Mouse (Mus musculus) gastrocnemius, adult 18-20 months (tissue): ENCODE data around the gene Efcc1. TPM values are rescaled to one million over a fixed set of nuclear protein-coding genes. Genes with fewer than 3 reads are reported as not detected.
"Not testable (repeated sequence)": the region's sequence is repeated elsewhere in the genome, so short reads cannot be mapped to it uniquely, and the experiment has no call there.

Source experiments
- DNase-seq: peaks from one replicate; pipeline ENCODE4 v3.0.0; 2021; ENCODE audit warnings: low spot score
- total RNA-seq, 2 experiments: library from RNA; stranded (reverse); gene quantifications; 2 replicates each; pipeline ENCODE4 v1.2.3; 2021

Efcc1 gene
- total RNA-seq, 2 experiments from 2014 or later, result 0.66 to 0.74 TPM

DNA sequence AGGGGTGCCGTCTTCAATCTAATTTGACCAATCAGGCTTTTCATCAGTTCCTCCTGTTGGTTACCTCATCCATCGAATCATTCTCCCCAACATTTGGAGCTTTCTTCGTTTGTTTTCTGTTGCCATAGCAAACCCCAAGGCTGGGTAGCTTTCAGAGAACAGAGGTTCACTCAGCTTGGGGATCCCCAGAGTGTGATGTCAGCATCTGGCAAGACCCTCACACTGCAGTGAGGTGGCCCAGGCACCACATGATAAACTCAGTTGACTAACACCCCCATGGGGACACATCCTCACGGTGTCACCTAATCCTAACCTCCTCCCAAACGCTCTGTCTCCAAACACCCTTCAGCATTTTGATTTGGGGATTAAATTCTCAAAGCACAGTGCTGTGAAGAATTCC lies 12.6 kb downstream of the Efcc1 start:
- peak; percentile 74 for DNase-seq

DNA sequence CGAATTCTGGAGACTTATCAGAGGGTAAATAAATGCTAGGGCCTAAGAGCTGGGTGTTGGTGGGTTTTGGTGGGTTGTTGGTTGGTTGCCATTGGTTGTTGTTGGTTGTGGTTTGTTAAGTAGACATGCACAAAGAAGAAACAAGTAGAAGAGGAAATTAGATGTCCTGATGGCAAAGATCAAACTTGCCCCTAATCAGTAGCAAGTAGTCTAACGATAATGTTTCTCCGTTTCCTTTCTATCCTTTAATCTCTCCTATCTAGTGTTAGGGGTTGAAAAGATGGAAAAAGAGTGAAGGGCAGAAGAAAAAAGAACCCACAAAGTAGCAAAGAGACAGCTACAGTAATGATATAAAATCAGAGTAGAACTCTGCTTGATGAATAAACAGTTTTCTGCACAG lies 14.0 kb downstream of the Efcc1 start:
- no peak for DNase-seq

DNA sequence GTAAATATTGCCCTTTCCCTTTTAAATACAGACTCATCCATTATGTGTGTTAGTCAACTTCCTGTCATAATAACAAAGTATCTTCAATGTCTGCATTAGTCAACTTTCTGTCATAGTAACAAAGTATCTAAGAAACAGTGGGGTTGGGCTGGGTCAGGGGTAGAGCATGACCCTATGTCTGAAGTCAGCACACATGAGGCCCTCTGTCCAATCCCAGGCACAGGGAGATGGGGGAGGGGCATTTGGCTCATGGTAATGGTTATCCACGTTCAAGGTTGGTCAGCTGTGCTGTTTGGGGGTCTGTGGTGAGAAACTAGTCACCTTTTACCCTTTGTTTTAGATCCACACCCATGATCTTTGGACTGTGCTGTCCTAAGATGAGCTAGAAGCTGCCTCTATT lies 14.6 kb downstream of the Efcc1 start:
- DNase-seq, result peak; percentile 23

DNA sequence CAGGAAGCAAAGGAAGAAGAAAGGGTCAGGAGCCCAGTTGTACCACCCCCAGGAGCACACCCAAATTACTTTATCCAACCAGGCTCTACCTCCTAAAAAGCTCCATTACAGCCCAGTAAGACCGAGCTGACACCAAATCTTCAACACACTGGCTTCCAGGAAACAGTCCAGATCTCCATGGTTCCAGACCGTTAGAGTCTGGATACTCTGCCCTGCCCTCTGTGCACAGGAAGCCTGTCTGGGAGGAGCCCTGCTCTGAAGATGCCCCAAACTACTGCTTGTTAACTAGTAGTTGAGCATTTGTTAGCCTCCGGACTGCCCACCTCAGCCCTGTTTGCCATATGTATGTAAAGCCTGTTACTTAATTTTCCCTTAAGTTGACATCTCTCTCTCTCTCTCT lies 15.4 kb downstream of the Efcc1 start:
- DNase-seq, result peak; percentile 32

DNA sequence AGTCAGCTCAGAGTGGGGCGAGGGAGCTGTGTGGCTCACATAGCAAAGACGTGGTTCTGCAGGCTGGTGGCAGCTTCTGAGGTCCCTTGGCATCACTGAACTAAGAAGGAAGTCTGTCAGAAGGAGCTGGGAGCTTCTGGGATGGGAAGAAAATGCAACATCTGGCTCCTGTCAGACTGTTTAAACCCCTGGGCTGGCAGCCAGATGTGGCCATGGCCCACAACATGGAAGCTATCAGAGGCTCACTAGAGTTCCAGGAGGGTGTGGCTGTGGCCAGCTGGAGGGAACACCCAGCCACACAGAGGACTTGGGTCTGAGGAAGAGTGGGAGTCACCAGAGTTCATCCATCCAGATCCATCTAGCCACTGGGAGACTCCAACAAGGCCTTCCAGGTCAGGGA lies 16.2 kb downstream of the Efcc1 start:
- peak; percentile 69 for DNase-seq

DNA sequence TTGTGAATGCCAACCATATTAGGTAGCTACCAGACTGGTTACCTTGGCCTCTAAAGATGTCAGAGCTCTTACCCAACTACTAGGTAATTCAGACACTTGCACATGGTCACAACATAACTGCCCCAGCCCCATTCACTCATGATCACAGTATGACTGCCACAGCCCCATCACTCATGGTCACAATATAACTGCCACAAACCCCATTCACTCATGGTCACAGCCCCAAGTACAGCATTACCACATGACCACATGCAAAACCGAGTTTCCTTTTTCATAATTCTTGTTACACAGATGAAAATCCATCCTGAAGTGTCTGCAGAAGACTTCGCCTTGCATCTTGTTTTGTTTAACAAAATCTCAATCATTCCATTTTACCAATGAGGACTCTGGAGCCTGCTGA lies 17.4 kb downstream of the Efcc1 start:
- no peak for DNase-seq

DNA sequence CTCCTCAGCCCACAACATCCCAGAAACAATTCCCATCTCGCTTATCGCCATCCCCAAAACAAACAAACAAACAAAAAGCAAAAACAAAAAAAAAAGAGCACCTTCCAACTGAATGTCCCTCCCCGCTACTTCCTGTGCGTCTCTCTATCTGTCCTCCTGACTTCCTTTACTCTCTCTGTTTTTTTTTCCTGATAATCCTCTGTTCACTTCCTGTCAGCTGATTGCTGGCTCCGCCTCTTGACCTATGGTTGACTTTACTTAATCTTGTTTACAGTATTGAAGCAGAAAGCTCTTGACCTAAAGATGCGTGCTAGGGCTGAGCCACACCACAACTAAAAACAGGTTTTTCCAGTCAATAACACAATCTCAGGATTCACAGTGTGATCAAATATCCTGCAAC lies 17.9 kb downstream of the Efcc1 start:
- no peak for DNase-seq

DNA sequence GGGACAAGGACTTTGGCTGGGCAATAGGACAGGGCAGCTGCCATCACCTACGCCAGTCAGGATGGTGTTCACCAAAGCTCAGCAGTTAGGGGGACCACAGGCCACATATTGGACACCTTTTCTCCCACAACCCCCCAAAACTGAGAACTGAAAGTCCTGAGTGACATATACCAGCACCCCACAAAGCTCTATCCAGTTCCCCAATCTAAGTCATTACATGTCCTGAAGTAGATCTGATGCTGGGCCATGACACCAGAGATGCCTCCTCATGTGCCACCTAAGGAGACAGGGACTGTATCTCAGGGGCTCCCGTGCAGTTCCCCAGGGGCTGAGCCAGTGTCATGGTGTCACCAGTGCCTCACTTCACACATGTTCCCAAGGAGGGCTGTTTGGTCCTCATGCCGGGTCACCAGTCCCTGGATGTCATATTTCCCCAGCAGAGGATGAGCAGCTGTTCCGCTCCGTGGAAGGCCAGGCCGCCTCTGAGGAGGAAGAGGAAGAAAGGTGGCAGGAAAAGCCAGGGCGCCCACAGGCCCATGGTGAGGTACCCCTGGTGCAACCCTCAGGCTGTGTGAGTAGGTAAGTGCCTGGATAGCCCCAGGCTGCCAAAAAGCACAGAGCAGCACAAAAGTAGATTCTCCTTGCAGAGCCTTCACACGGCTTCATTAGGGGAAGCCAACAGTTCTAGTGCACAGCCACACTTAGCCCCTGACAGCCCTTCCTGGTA lies 19.7 kb downstream of the Efcc1 start:
- DNase-seq, result no peak

DNA sequence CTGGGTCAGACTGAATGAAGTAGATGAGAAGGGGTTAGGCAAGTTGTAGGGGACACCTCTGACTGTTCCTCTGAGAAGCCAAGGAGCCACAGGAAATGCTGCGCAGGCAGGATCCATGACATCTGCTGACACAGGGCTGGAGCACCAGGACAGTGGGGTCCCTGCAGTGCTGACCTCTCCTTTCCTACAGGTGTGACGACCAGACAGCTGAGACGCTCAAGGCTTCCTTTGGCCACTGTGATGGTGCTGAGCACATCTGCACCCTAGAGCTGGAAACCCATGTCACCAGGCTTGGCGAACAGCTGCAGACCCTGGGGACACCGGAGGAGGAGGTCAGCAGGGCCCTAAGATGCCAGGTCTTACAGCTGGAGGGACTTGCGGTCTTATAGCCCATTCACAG lies 20.9 kb downstream of the Efcc1 start:
- no peak for DNase-seq

DNA sequence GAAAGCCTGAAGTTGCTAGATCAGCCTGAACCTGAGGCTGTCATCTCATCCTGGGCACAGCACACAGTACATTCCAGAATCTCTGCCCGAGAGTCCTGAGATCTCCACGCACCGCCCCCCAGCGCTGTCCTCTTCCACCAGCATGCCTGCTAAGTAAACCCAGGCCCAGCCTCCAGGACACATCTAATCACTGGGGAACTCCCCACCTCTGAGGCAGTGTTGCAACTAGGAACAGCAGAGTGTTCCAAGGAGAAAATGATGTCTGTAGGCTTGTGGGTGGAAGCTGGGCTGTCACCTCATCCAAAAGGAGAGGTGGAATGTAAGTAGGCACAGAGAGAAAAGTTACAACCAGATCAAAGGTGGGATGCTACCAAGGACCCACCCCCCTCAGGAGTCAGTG lies 24.5 kb downstream of the Efcc1 start:
- DNase-seq, result no peak

DNA sequence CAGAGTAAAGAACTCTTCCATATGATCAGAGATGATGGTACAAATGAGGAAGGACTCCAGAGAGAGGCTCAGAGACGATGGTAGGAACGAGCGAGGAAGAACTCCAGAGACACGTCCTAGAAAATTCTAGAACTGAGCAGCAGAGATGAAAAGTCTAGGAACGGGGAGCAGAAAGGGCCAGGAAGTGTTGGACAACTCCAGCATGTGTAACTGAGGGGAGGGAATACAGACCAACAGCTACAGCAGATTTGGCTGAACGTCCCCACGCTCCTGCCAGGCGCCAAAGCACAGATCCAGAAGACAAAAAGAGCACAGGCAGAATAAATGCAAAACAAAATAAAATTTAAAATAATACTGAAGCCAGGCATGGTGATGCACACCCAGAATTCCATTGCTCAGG lies 26.2 kb downstream of the Efcc1 start:
- DNase-seq, result no peak

DNA sequence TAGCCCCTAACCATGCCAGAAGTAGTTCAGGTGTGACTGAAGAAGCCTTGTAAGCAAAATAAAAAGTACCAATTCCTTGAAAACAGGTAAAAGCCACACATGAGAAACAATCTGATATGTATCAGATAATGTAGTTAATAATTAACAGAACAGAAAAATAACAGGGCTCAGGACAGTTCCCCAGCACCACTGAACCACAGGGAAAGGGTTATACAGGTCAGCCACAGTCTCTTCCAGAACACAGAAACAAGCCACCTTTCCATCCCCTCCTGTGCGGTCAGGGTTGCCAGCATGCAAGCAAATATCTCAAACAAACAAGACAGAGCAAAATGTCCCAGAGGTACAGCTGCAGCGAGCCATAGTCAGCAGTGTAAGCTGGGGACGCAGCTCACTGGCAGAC lies 28.7 kb downstream of the Efcc1 start:
- DNase-seq, result no peak

DNA sequence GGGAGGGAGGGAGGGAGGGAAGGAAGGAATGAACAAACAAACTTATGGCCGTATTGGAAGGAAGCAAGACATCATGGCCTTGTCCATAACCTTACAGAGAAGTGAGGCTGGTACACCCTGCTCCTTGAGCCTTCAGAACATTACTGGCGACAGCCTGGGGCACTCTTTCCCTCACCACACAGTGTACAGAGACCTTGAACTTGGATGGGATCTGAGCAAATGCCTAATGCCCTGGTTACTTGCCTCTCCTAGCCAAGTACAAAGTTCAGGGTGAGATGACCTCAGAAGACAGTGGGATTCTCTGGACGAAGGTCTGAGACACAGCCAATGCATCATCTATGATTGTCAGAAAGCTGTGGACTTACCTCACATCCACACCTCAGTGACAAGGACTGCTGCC lies 29.2 kb downstream of the Efcc1 start:
- DNase-seq, result no peak

DNA sequence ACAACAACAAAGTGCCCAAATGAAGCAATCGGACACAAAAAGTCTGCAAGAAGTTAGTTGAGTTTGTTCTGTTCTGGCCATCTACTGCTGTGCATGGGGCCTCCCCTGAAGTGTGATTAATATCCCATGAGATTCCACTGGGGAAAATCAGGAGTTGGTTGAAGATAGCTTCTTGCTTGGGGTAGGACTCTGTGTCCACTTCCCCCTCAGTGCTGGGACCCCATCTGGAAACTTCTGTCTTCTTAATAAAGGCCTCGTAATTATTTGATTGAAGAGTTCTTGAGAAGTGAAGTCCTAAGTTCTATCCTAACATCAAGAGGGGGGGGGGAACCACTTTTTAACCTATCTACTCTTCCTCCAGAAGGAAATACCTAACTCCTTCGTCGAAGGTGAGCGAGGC lies 31.5 kb downstream of the Efcc1 start:
- no peak for DNase-seq

DNA sequence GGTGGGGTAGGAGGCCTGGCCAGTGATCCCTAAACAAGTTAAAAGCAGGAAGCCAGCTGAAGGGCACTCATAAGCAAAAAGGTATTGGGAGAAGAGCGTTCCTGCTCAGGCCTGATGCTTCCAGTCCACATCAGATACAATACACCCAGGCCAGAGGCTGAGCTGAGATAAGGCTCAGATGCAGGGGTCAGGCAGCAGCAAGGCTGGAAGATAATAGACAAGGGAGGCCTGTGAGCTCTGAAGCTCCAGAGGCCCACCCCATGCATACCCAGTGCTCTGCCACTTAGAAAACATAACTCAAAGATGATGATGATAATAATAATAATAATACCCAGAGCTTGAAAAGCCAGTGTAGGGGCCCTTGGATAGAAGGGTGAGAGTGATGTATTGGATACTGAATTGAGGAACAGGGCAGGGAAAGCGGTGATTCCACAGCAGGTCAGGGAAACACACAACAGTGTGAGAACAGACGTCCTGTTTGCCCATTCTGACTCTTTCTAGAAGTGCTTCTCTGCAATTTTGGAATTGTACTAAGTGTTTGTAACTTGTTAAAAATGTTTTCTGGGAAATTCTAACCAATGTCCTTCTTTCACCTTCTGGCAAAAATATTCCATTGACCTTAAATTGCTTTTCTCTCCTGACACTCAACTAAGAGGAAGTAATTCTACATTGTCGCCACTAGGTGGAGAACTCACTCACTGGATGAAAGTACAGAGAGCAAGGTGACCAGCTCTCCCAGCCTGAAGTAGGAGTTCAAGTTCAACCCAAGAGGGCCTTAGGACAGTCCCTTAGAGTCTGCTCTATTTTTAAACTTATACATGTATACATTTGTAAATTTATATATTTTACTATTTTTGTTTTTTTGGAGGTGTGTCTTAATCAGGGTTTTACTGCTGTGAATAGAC lies 33.0 kb downstream of the Efcc1 start:
- DNase-seq, result peak; percentile 28

DNA sequence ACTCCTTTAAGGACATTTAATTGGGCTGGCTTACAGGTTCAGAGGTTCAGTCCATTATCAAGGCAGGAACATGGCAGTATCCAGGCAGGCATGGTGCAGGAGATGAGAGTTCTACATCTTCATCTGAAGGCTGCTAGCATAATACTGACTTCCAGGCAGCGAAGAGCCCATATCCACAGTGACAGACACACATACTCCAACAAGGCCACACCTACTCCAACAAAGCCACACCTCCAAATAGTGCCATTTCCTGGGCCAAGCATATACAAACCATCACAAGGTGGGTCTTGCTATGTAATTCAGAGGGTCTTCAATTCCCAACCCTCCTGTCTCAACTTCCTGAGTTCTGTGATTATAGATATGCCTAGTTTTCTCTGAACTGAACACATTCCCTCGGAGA lies 33.6 kb downstream of the Efcc1 start:
- DNase-seq, result not testable (repeated sequence)

DNA sequence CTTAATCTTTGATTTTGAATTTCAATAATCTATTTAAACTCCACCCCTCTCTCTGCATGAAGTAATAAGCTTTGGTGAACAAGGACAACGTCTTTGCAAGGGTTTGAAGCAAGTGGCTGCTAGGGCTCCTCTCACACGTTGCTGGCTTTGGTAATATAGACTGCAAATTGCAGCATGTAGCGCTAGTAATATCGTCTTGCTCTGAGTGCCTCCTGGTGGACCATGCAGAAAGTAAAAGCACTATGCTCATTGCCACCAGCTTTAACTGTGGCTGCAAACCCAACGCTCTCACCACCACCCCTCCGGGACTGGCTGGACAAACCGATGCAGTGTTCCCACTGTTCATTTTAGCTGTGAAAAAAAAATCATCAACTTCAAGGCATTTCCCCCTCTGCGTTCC lies 40.0 kb downstream of the Efcc1 start:
- no peak for DNase-seq

DNA sequence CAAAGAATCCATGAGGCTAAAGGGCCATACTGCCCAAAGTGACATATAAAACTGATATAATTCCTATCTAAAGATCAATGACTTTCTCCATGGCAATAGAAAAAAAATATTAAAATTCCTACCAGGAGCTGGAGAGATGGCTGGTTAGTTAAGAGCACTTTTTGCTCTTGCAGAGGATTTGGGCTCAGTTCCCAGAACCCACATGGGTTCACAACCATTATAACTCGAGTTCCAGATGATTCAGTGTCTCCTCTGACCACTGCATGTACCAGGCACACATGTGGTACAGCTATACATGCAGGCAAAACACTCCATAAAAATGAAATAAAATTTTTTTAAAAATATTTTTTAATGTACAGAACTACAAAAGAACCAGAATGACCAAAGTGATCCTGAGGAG lies 43.8 kb downstream of the Efcc1 start:
- DNase-seq, result no peak

DNA sequence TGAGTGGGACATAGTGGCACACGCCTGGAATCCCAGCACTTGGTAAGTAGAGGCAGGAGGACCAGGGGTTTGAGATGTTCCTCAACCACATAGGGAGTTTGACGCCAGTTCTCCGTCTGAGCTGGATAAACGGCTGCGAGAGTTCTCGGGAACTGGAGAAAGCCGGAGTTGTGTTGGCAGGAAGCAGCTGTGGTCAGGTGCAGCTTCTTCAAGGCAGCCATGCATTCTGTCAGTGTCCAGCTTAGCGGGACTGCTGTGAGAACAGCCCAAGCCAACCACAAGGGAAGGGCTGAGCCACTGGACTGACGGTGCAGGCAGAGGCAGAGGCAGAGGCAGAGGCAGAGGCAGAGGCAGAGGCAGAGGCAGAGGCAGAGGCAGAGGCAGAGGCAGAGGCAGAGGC lies 44.2 kb downstream of the Efcc1 start:
- no peak for DNase-seq

DNA sequence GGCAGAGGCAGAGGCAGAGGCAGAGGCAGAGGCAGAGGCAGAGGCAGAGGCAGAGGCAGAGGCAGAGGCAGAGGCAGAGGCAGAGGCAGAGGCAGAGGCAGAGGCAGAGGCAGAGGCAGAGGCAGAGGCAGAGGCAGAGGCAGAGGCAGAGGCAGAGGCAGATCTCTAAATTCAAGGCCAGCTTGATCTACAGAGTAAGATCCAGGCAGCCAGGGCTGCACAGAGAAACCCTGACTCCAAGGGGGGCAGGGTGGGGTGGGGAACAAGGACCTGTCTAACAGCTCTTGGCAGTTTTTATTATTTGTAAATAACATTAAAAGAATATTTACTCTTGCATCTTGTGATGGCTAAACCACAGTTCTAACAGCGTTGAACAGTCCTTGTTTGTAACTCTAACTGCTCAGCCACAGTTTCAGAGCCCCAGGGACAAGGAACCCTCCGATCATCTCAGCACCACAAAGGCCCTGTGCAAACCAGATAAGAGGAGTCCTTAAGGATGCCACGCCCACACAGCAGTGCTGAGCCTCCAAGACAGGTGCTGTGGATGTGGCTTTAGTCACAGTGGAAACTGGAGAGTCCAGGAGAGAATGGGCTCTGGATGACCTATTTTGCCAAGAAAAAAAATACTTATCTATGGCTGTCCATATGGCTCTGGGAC lies 45.0 kb downstream of the Efcc1 start:
- DNase-seq, result no peak

DNA sequence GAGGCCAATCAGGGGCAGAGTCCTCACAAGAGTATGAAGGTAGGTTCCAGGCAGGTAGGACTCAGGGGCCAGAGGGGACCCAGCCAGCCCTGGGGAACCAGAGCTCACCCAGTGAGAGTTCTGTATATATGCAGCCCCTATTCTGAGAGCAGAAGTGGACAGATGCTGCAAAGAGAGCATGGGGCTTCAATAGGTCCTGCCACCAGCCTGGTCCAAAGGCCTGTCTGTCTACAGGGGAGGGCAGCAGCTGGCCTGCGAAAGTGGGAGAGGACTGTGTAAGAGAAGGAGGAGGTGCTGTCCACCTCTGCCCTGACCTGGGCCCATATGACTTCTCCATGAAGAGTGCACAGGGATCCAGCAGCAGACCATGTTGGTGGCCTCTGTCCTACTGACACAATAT lies 46.0 kb downstream of the Efcc1 start:
- no peak for DNase-seq

DNA sequence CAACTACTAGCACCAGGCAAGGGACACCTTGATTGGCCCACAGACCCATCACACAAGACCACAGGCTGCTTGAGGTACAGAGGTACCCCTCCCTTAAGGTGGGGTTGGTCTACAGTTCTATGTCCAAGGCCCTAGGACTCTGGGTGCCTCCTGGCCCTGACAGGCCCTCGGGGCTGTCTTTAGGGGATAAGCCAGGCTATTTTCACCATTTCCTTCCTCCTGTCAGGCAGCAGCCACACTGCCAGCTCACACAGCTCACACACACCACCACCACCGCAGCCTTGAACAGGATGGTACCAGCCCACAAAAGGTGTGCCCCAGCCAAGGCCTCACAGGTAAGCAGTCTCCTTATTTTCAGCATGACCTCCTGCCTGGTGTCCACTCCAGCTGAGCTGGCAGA lies 47.2 kb downstream of the Efcc1 start, which contains the start of gene Gp9:
Gp9 (plus strand) TSS at position 231 of the 400 bp plus-strand sequence.
- no peak for DNase-seq
